21 mouse cellular contexts compared by ENCODE assay signal in genomic region chr6:17503724-17504123, GRCm38 (mm10). TPM values are rescaled to one million over a fixed set of nuclear protein-coding genes. Genes with fewer than 3 reads are reported as not detected.
DNase-seq lines count a peak whose midpoint lies in the region; ATAC-seq lines count a peak whose summit lies in the region.
"Had no signal": no experiment of that assay in that cellular context is flagged by ENCODE, and none has a peak within 500 bp of the region (broad histone marks: within the 10 kb centered on the region; RNA-seq: fewer than 3 reads in every experiment).

No protein-coding gene starts in this region.

- peak; percentile 41 for DNase-seq in kidney, adult 11 months
- DNase-seq in kidney, postnatal 4 days, result no peak
- no peak for DNase-seq in lung, postnatal 14 days
- DNase-seq in testis, postnatal 10 days (ENCODE audit: low spot score), result no peak
- DNase-seq in left cerebral cortex, adult 9 months (ENCODE audit: low spot score in 2 of 2), result no peak
- DNase-seq: adrenal gland, adult 8-10 months; cerebellum, adult 11 months; cerebellum, postnatal 36 days; heart, postnatal 4 days; left cerebral cortex, postnatal 4 days; right cerebral cortex, postnatal 25 days; thymus, adult 2 months had no signal

- no peaks in the 10 kb centered on the region for H3K9me3 ChIP-seq in lung, embryonic 16.5 days (ENCODE audit: control insufficient read depth, low read length)
- no peaks in the 10 kb centered on the region for H3K9me3 ChIP-seq in kidney, embryonic 16.5 days (ENCODE audit: low read length)
- H3K9me3 ChIP-seq in stomach, embryonic 15.5 days, result no peaks in the 10 kb centered on the region
- H3K9me3 ChIP-seq: embryonic facial prominence, embryonic 10.5 days; forebrain, embryonic 15.5 days; heart, embryonic 13.5 days; midbrain, embryonic 10.5 days; neural tube, embryonic 13.5 days had no signal

- peak; percentile 83 for ATAC-seq in lung, embryonic 16.5 days (ENCODE audit: low read depth)
- ATAC-seq in kidney, embryonic 16.5 days (ENCODE audit: low FRiP score, low TSS enrichment), result peak; percentile 79
- ATAC-seq in stomach, embryonic 15.5 days (ENCODE audit: insufficient read depth, low FRiP score, low read depth), result peak; percentile 80
- ATAC-seq: forebrain, embryonic 15.5 days had no signal

- peaks cover 7% of the 10 kb centered on the region; the same call in 1 of the 2 replicates for H3K4me1 ChIP-seq in lung, embryonic 16.5 days (replicated peaks; ENCODE audit: control insufficient read depth, insufficient read depth, low read length)
- peaks cover 8% of the 10 kb centered on the region for H3K4me1 ChIP-seq in kidney, embryonic 16.5 days (ENCODE audit: insufficient read depth, low read length)
- 0 out of 2 replicates have a peak, but pooled peaks cover 3% of the 10 kb centered on the region for H3K4me1 ChIP-seq in stomach, embryonic 15.5 days
- H3K4me1 ChIP-seq: forebrain, embryonic 15.5 days; midbrain, embryonic 10.5 days; neural tube, embryonic 13.5 days had no signal

- no peak overlapping the region for H3K27ac ChIP-seq in lung, embryonic 16.5 days (ENCODE audit: low read length)
- no peak overlapping the region for H3K27ac ChIP-seq in kidney, embryonic 16.5 days (ENCODE audit: low read length)
- H3K27ac ChIP-seq in stomach, embryonic 15.5 days, result no peak overlapping the region
- H3K27ac ChIP-seq: embryonic facial prominence, embryonic 10.5 days; forebrain, embryonic 15.5 days; heart, embryonic 13.5 days; layer of hippocampus, adult 2 months; midbrain, embryonic 10.5 days; neural tube, embryonic 13.5 days had no signal

- WGBS in lung, embryonic 16.5 days, result 36% methylated on average over 3 of the region's 3 CpGs
- WGBS in kidney, embryonic 16.5 days, result 48% methylated on average over 3 of the region's 3 CpGs
- WGBS in stomach, embryonic 15.5 days, result 39% methylated on average over 3 of the region's 3 CpGs

- H3K4me2 ChIP-seq in lung, embryonic 16.5 days (ENCODE audit: low read depth, low read length), result no peak overlapping the region
- no peak overlapping the region for H3K4me2 ChIP-seq in kidney, embryonic 16.5 days (replicated peaks; ENCODE audit: low read depth, low read length)
- no peak overlapping the region for H3K4me2 ChIP-seq in stomach, embryonic 15.5 days
- H3K4me2 ChIP-seq: forebrain, embryonic 15.5 days; heart, embryonic 13.5 days; neural tube, embryonic 13.5 days had no signal

- no peak overlapping the region for H3K4me3 ChIP-seq in lung, embryonic 16.5 days (ENCODE audit: low read length)
- H3K4me3 ChIP-seq in kidney, embryonic 16.5 days (ENCODE audit: low read length), result no peak overlapping the region
- no peak overlapping the region for H3K4me3 ChIP-seq in stomach, embryonic 15.5 days (replicated peaks)
- H3K4me3 ChIP-seq: embryonic facial prominence, embryonic 10.5 days; forebrain, embryonic 15.5 days; heart, embryonic 13.5 days; layer of hippocampus, adult 2 months; midbrain, embryonic 10.5 days; neural tube, embryonic 13.5 days had no signal

- no peak overlapping the region for H3K9ac ChIP-seq in lung, embryonic 16.5 days (ENCODE audit: low read length)
- H3K9ac ChIP-seq in kidney, embryonic 16.5 days (replicated peaks; ENCODE audit: low read length), result no peak overlapping the region
- H3K9ac ChIP-seq in stomach, embryonic 15.5 days, result no peak overlapping the region
- H3K9ac ChIP-seq: forebrain, embryonic 15.5 days; heart, embryonic 13.5 days; neural tube, embryonic 13.5 days had no signal

- H3K36me3 ChIP-seq in lung, embryonic 16.5 days (ENCODE audit: control insufficient read depth, insufficient read depth, low read length), result no peaks in the 10 kb centered on the region
- no peaks in the 10 kb centered on the region for H3K36me3 ChIP-seq in kidney, embryonic 16.5 days (ENCODE audit: insufficient read depth, low read length)
- H3K36me3 ChIP-seq in stomach, embryonic 15.5 days, result no peaks in the 10 kb centered on the region
- H3K36me3 ChIP-seq: embryonic facial prominence, embryonic 10.5 days; forebrain, embryonic 15.5 days; heart, embryonic 13.5 days; midbrain, embryonic 10.5 days; neural tube, embryonic 13.5 days had no signal

- no peaks in the 10 kb centered on the region for H3K27me3 ChIP-seq in lung, embryonic 16.5 days (ENCODE audit: control insufficient read depth, insufficient read depth, low read depth, low read length)
- no peaks in the 10 kb centered on the region for H3K27me3 ChIP-seq in kidney, embryonic 16.5 days (ENCODE audit: insufficient read depth, low read length)
- H3K27me3 ChIP-seq in stomach, embryonic 15.5 days (replicated peaks), result no peaks in the 10 kb centered on the region
- H3K27me3 ChIP-seq: forebrain, embryonic 15.5 days; heart, embryonic 13.5 days; neural tube, embryonic 13.5 days had no signal

RNA-seq across cellular contexts. Expression of gene Met, which starts 40.1 kb away (rescaled TPM):
- polyA plus RNA-seq in lung, embryonic 16.5 days (2015; fragmentation: Nextera tagmentation; extraction: Ambion mirVana), result 8.3 TPM in 2 replicates
- 18.5 and 20.5 TPM in 2 replicates for polyA plus RNA-seq in kidney, embryonic 16.5 days (2015; fragmentation: Nextera tagmentation; extraction: Ambion mirVana)
- 10.5 and 13.2 TPM in 2 replicates for polyA plus RNA-seq in stomach, embryonic 15.5 days (2015; fragmentation: Nextera tagmentation; extraction: Ambion mirVana)
